Mouse (Mus musculus) spleen, adult 2 months (tissue): ENCODE results near the gene Gm20388. TPM values are rescaled to one million over a fixed set of nuclear protein-coding genes. Genes with fewer than 3 reads are reported as not detected.

Experiments used
- DNase-seq, 2 experiments: peaks; one replicate each; pipeline versions ENCODE4 v3.0.0 to v3.0.0-alpha.2; 2012 to 2021; ENCODE audit warnings: low spot score in 2 of 2, low read depth in 1 of 2
- H3K27ac ChIP-seq: fragments of 200-500 bp; 2 replicates; pipeline ENCODE4 v1.5.1; 2012; ENCODE audit warnings: low read length, inconsistent platforms; ENCODE audit not compliant: insufficient read depth
- H3K27me3 ChIP-seq: fragments of 200-500 bp; 2 replicates; pipeline ENCODE4 v1.6.1; 2012; ENCODE audit warnings: mild to moderate bottlenecking, moderate library complexity, low read length, inconsistent platforms; ENCODE audit not compliant: control insufficient read depth, insufficient read depth
- H3K36me3 ChIP-seq: fragments of 200-500 bp; 2 replicates; pipeline ENCODE4 v1.6.1; 2012; ENCODE audit warnings: mild to moderate bottlenecking, low read length, inconsistent platforms; ENCODE audit not compliant: control insufficient read depth, insufficient read depth
- H3K4me1 ChIP-seq: fragments of 200-500 bp; 2 replicates; pipeline ENCODE4 v1.6.1; 2011; ENCODE audit warnings: inconsistent platforms; ENCODE audit not compliant: control insufficient read depth, insufficient read depth, insufficient read length
- H3K4me3 ChIP-seq: fragments of 200-500 bp; 2 replicates; pipeline ENCODE4 v1.5.1; 2011; ENCODE audit warnings: mild to moderate bottlenecking, inconsistent platforms; ENCODE audit not compliant: insufficient read depth, insufficient read length; ENCODE audit errors: extremely low read depth
- CTCF ChIP-seq: fragments of 200-500 bp; IDR thresholded peaks from 2 replicates; pipeline ENCODE4 v1.5.1; 2011; ENCODE audit warnings: mild to moderate bottlenecking, inconsistent platforms; ENCODE audit not compliant: insufficient read depth, insufficient read length, insufficient replicate concordance; ENCODE audit errors: extremely low read depth
- POLR2A ChIP-seq: fragments of 200-500 bp; IDR thresholded peaks from 2 replicates; pipeline ENCODE4 v1.6.1; 2011; ENCODE audit warnings: low read depth, low read length, inconsistent platforms
- WGBS: fragments of 180-500 bp; shearing (Covaris S2); methylation state at CpG from one replicate; pipeline ENCODE4 v1.1.7; 2018; 5-methylcytosine and 5-hydroxymethylcytosine counted together
- polyA plus RNA-seq: library from polyadenylated mRNA; depleted of rRNA; stranded (reverse); fragments of >200 nt; gene quantifications from 2 replicates; pipeline ENCODE4 v1.2.3, GENCODE M21; 2012

The Gm20388 gene
- polyA plus RNA-seq, 1 experiment: 26.1 TPM

DNA sequence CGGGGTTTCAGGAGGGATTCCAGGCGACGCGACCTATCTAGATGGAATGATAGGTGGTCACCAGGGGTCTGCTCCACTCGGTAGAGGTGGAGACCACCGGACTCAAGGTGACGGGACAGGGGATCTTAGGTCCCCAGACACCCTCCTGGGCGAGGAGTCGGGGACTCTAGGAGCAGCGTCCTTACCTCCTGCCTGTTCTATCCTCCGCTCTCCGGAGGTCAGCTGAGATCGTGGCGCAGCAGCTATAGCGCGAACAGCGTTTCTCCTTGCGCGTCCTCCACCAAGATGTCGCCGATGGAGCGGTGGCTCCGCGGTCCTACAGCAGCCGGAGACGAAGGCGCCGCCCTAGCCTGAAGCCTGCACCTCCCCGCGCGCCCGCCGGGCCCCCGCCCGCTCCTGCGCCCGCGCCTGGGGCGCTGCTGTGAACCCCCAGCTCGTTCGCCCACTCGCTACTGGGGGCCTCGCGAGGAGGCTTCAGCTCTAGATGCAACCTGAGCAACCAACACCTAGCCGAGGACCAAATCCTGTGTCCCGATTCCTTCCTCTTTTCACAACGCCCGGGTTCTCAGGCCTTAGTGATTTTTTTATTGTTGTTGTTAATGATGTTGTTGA lies 3949.1 kb downstream of the Gm20388 start, which contains the start of gene Ccsap:
Gene Ccsap, minus strand, starts transcription at position 562 of the 612 bp plus-strand sequence.
- peak within 1 kb of the TSS; percentile 78 for H3K4me3 ChIP-seq
- no peaks in the 10 kb centered on the region for H3K36me3 ChIP-seq
- peak within 1 kb of the TSS; percentile 56; the same call in 1 of the 2 replicates for H3K27ac ChIP-seq
- no peaks in the 10 kb centered on the region for H3K27me3 ChIP-seq
- DNase-seq: peak in 1 of 2 experiments; percentile 33
- peaks cover 5% of the 10 kb centered on the region for H3K4me1 ChIP-seq
- TF ChIP-seq CTCF (no peak), POLR2A (no peak)
- WGBS: 2% methylated on average over 48 of the region's 48 CpGs

DNA sequence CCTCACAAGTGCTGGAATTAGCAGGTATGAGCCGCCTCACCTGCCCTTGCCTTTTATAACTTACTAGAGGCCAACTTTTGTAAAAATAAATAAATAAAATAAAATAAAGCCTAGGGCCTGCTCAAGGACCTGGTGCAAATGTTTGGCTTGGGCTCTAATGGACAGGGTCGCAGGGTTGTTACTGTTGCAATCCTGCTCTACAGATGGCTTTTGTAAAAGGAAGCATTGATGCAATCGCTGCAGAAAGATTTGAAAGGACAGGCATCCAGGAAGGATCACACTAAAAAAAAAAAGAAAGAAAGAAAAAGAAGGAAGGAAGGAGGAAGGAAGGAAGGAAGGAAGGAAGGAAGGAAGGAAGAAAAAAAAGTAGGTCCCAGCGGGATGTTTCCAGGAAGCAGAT lies 3949.7 kb downstream of the Gm20388 start:
- H3K4me3 ChIP-seq: no peak overlapping the region
- no peaks in the 10 kb centered on the region for H3K27me3 ChIP-seq

DNA sequence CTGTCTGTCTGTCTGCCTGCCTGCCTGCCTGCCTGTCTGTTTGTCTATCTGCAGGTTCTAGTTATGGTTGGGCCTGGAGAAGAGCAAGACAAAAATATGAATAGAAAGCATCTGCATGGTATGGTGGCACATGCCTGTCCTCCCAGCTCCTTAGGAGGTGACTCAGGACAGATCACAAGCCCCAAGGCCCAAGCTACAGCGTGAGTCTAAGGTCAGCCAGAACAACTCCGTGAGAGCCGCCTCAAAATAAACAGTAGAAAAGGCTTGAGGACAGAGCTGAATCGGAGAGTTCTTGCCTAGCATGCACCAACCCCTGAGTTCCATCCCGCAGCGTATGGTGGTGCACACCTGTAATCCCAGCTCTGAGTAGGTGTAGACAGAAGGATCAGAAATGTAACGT lies 3955.1 kb downstream of the Gm20388 start:
- no peak overlapping the region for H3K4me3 ChIP-seq
- WGBS: 84% methylated on average over 7 of the region's 7 CpGs
- H3K27ac ChIP-seq: no peak overlapping the region
- no peaks in the 10 kb centered on the region for H3K4me1 ChIP-seq
- no peak for DNase-seq
- no peaks in the 10 kb centered on the region for H3K36me3 ChIP-seq
- H3K27me3 ChIP-seq: no peaks in the 10 kb centered on the region
- no peak for TF ChIP-seq CTCF
- no peak for TF ChIP-seq POLR2A

More for the DNA sequence above, 3949.7 kb downstream of the Gm20388 start:
- H3K36me3 ChIP-seq: no peaks in the 10 kb centered on the region
- no peak for DNase-seq
- TF ChIP-seq POLR2A (no peak), CTCF (no peak)
- H3K27ac ChIP-seq: no peak overlapping the region
- peaks cover 5% of the 10 kb centered on the region for H3K4me1 ChIP-seq
- 71% methylated on average over 4 of the region's 4 CpGs for WGBS

DNA sequence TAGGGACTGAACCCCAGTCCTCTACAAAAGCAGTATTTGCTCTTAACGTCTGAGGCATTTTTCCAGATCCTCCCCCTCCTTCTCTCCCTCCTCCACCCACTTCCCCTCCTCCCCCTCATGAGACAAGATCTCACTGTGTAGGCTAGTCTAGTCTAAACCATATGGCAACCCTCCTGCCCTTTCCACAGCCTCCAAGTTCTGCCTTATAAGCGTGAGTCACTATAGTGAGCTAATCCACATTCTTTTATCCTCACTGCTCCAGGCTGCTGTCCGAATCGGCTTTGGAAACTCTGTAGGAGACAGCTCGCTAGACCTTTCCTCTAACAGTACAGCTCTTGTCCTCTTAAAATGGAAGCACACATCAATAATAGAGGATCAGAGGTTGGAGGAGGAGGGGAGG lies 3956.3 kb downstream of the Gm20388 start:
- no peaks in the 10 kb centered on the region for H3K27me3 ChIP-seq
- no peak overlapping the region for H3K4me3 ChIP-seq
- WGBS: 64% methylated on average over 5 of the region's 5 CpGs
- H3K36me3 ChIP-seq: no peaks in the 10 kb centered on the region
- no peak for TF ChIP-seq CTCF
- TF ChIP-seq POLR2A: no peak
- no peak for DNase-seq
- H3K27ac ChIP-seq: no peak overlapping the region
- H3K4me1 ChIP-seq: no peaks in the 10 kb centered on the region

DNA sequence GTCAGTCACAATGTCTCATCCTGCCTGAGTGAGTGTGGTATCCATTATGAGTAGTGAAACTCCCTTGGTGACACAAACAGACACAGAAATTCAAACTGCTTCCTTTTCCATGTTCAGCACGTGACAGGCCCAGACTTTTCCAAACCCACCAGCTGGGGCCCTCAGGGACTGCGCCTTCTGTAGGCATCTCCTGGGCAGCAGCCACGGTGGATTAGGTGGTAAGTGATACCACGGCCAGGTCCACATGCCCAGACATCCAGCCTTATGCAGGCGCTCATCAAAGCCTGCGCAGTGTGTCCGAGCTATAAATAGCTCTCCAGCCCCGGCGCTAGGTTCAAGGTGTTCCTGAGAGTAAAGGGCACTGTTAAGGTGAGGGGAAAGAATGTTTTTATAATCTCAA lies 3961.4 kb downstream of the Gm20388 start:
- TF ChIP-seq POLR2A (no peak), CTCF (no peak)

DNA sequence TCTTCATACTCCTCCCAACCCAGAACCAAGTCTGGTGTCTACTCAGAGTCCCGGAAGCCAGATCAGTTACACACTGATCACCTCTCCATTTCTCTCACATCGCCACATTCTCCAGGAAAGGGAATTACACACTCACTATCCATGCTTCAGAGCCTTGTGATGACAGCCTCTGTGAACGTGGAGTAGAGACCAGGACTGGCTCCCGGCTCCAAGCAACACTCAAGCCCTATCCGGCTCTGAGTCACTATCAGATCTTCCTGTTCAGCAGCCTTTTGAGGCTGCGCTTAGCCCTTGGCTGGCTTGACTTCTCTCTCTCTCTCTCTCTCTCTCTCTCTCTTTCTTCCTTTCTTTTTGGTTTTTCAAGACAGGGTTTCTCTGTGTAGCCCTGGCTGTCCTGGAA lies 3962.7 kb downstream of the Gm20388 start:
- H3K27me3 ChIP-seq: no peaks in the 10 kb centered on the region
- H3K4me3 ChIP-seq: no peak overlapping the region
- H3K36me3 ChIP-seq: no peaks in the 10 kb centered on the region
- DNase-seq: no peak
- H3K27ac ChIP-seq: no peak overlapping the region
- H3K4me1 ChIP-seq: no peaks in the 10 kb centered on the region
- 77% methylated on average over 6 of the region's 6 CpGs for WGBS
- TF ChIP-seq CTCF (no peak), POLR2A (no peak)

More for the DNA sequence above, 3961.4 kb downstream of the Gm20388 start:
- 85% methylated on average over 9 of the region's 9 CpGs for WGBS
- Histone ChIP-seq H3K36me3 (no peaks in the 10 kb centered on the region), H3K4me1 (no peaks in the 10 kb centered on the region), H3K27me3 (no peaks in the 10 kb centered on the region), H3K4me3 (no peak overlapping the region), H3K27ac (no peak overlapping the region)
- no peak for DNase-seq

DNA sequence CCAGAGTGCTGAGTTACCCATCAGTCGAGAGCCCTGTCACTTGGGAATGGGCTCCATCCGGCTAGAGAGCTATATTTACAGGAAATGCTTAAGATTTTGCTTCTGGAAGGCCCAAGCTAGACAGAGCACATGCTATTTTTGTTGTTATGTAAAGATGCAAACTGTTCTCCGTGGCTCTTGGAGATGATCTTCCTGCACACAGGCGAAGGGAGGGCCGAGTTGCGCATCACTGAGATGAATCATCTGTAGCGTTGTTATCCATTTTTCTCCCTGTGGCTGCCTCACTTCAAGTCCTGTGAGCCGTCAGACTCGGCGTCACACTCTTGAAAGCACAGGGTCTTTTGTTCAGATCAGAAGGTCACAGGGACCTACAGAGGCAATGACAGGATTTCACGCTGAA lies 3963.7 kb downstream of the Gm20388 start:
- no peak for TF ChIP-seq CTCF
- TF ChIP-seq POLR2A: no peak
- H3K27me3 ChIP-seq: no peaks in the 10 kb centered on the region

More for the DNA sequence above, 3963.7 kb downstream of the Gm20388 start:
- Histone ChIP-seq H3K27ac (no peak overlapping the region), H3K4me1 (no peaks in the 10 kb centered on the region), H3K4me3 (no peak overlapping the region), H3K36me3 (no peaks in the 10 kb centered on the region)
- DNase-seq: no peak
- WGBS: 86% methylated on average over 11 of the region's 11 CpGs
